Mouse (Mus musculus) brain, adult 2 months (tissue): ENCODE results near the gene Slamf8.
A peak's percentile ranks its signal among the peaks of the same experiment; 100 is the strongest.

Source experiments
- DNase-seq: peaks from one replicate; pipeline ENCODE4 v3.0.0; 2011; ENCODE audit warnings: low read depth, low spot score

Slamf8 gene

DNA sequence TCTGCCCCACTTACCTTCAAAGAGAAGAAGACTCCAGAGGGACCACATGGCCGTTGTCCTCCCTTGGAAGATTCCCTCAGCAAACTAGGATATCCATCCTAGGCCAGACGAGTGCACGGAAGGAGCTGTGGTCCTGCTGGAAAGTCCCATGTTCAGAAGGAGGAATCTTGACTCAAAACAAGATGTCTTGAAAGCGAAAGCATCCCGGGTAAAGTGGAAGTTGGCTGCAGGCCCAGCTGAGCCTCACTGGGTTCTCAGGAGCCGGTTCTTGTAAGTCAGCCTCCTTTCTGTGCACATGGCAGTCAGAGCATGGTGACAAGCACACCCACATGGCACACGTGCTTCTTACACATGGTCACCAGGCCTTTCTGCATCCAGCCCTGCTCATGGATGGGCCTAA is at the start of gene Slamf8:
TSS of gene Slamf8 (minus strand) at position 184 of the 400 bp plus-strand sequence.
- DNase-seq: peak; percentile 55

DNA sequence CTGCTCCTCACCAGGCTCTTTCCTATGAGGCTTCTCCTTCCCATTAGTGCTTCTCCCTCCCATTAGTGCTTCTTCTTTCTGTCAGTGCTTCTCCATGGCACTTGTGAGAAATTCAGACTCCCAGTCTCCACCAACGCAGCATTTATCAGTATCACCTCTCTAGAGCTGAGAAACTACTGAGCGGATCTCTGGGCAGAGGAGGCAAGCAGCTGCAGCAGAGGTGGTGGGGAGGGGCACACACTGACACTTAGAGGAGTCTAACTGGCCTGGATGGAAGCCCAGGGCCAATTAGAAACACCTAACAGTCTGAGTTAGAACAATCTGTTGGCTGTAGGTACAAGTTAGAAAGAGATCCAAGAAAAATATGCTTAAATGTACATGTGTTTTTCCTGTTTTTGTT is 48.4 kb upstream of the Slamf8 start:
- DNase-seq: peak; percentile 57

DNA sequence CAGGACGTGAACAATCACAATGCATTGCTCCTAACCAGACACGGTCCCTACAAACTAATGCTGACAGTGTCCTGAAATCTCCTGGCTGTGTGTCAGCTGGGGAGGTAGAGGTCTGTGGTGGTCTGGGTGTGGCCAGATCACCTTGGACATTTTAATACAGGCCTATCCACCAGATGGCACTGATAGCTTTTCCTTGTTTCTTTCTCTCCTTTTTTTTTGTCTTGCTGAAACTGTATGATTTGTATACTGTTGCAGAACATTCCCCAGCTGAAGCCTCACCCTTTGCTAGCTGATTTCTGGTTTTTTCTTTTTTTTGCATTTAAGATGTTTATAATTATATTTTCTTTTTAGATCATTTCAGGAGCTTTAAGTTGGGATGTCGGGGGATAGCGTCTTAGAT is 47.4 kb upstream of the Slamf8 start:
- no peak for DNase-seq

DNA sequence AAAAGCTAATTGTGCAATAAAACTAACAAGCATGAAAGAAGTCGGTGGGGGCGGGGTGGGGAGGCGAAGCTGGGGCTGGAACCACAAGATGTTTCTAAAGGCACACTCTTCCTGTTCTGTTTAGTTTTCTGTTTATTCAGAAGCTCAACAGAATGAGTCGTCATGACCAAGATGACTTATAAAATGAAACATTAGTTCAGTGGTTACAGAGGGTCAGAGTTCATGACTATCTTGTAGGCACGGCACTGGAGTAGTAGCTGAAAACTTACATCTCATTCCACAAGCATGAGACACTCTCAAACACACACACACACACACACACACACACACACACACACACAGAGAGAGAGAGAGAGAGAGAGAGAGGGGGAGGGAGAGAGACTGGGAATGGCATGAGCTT is 45.9 kb upstream of the Slamf8 start:
- no peak for DNase-seq

DNA sequence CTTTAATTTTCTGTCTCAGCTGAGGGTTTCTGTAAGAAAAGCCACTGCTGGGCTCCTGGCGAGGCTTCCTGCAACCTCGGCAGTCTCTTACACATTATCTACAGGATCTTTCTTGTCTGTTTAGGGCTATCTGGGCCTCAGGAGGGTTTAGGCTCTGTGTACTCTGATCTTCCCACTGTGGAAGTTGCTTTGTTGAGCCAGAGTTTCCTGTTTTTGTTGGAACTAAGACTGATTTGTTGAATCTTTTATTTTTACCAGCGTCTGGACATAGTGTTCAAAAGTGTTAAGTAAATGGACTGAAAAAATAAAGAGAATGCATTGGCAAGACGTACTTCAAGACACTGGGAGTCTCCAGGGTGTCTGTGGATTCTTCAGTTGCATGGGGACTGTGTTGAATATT is 44.9 kb upstream of the Slamf8 start:
- DNase-seq: no peak

DNA sequence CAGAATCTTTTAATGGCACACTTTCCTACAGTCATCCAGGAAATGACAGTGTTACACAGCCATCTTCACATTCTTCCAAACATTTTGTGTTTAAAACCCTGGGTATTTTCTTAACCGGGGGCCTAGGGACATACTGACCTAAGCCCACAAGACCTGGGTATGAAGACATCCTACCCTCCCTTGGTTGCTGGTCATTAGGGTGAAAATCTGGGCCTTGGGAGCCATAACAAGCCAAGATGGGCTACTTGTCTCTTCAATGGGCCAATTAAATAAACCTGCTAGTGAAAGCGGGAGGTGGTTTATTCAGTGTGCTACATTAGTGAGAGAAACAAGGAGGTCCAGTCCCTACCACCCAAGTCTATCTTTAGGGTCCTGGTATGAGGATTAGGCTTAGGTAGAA is 43.8 kb upstream of the Slamf8 start:
- DNase-seq: no peak

DNA sequence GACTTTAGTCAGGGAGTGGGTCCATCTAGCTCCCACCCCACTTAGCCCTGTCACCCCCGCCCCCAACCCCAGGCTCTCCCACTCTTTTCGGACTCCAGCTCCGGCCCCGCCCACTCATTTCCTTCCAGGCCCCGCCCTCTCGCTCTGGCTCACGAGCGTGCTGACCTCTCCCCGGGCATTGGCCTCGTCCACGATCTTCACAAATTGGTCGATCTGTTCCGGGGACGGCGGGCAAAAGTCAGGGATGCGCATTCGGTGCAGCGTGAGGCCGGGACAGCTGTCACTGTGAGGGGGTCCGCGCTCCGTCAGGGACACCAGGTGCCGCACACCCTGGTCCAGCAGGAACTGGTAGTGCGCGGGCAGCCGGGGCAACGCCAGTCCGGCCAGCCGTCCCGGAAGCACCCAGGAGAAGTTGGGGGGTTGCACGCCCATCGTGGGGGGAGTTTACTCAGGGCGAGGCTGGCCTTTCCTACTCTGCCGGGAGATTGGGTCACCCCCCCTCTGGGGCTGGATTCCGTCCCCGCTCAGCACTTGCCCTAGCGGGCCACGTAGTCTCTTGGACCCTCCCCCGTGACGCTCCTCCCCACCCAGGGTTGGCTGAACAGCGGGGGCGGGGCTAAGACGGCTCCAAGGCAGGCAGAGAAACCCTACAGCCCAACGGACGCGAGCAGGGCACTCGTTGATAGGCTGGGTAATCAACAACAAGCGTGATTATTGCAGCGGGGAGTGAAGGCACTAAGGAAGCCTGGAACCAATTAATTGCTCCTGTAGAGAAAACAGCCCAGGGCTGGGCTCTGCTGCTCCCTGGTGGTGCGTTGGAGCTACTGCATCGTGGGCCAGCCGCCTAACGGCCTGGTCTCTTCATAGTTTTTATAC is 42.3 kb upstream of the Slamf8 start, which contains the start of gene Dusp23:
TSS of gene Dusp23 (minus strand) at position 512 of the 876 bp plus-strand sequence.
- peak; percentile 99 for DNase-seq

DNA sequence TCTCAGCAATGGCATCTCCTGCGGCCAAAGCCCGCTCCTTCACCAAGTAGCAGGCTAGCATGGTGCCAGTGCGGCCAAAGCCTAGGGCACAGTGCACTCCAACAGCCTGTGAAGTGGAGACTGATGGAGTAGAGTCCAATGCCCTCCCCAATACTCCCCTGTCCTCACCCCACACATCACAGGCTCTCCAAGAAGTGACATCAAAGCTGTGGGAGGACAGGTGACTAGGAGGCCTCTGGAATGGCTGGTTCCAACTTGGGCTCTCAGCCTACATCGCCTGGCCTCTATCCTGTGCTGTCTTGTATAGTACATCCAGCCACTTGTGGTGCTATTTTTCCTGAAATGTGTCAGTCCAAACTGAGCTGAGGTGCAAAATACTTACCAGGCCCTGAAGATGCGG is 41.4 kb upstream of the Slamf8 start:
- no peak for DNase-seq

DNA sequence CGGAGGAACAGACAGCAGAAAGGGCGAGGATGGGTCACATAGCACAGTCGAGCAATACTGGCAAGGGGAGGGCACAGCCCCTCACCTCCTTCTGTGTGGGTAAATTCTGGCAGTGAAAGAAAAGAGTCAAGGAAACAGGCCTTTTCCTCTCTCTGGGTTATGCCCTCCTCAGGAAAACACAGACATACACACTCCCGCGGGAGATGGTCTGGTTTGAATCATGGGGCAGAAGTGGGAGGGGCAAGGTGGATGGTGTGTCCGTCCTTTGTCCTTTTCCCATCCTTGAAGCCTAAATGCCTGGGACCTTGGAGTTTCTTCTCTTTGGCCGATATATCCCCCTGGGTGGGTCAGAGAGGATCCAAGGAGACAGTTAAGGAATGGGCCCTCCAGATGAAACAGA is 39.5 kb upstream of the Slamf8 start:
- no peak for DNase-seq

DNA sequence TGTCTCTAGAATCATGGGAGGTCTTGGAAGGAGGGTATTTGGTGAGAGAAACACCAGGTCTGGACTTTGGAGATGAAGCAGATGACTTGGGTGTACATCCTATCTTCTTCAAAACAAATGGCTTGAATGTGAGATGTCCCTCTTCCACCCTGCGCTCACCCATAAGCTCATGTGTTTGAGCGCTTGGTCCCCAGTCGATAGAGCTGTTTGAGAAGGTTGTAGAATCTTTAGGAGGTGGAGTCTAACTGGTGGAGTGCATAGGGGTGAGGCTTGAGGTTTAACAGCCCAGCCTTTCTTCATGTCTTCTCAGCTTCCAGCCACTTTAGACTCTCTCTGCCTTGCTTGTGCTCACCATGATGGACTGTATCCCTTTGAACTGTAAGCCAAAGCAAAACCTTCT is 35.9 kb upstream of the Slamf8 start:
- DNase-seq: no peak

DNA sequence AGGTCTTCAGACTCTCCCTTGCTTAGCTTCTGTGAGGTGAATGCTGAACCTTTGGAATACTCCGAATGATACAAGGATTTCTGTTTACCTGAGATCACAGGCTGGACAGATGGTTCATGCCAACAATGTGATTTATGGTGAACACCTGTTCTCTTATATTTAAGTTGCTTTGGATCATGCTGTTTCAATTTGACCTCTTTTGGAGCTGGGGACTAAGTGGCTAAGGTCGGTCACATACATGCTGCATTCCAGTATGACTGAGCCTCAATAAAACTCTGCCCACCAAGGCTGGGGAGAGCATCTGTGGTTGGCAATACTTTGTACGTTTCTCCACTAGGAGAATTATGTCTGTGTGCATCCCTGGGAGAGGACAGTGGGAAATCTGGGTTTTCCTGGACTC is 33.7 kb upstream of the Slamf8 start:
- DNase-seq: no peak

DNA sequence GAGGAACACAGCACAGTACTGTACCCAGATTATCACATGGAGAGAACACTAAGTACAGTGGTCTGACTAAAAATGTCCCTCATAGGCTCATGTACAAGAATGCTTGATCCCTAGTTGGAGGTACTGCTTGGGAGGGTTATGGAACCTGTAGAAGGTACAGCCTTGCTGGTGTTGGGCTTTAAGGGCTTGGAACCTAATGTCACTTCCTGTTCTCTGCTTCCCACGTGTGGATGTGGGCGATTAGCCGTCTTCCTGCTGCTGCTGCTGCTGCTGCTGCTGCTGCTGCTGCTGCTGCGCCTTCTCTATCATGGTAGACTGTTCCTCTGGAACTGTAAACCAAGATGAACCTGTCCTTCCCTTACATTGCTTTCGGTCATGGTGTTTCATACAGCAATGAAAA is 33.2 kb upstream of the Slamf8 start:
- no peak for DNase-seq

DNA sequence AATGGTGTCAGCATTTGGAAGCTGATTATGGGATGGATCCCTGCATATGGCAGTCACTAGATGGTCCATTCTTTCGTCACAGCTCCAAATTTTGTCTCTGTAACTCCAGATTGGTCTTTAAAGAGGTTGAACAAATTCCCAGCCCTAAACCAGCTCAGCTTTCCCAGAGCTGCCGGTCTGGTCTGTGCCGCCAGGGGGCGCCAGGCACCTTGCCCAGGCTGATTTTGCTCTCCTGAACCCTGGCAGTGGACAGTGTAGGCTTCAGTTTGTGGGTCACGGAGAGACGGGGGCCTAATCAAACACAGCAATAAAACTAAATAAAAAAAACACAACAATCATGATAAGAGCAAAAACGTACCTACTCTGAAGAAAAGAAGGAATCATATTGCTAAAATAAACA is 28.9 kb upstream of the Slamf8 start:
- peak; percentile 70 for DNase-seq

DNA sequence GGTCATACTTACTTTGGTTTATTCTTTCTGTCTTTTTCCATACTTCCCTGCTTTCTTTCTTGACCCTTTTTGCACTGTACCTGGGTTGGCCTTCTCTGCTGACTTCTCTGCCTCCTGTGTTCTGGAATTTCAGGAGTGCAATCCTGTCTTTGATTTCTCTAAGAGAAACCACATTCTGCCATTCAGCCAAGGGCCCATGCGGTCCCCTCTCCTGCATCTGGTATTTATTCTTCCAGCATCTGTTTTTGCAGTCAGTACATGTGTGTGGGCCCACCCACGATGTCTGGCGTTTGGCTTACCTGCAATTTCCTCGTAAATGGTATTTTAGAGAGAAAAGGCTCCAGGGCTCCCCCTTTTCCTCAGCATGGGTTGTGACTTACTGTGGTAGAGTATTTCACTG is 27.8 kb upstream of the Slamf8 start:
- DNase-seq: no peak

DNA sequence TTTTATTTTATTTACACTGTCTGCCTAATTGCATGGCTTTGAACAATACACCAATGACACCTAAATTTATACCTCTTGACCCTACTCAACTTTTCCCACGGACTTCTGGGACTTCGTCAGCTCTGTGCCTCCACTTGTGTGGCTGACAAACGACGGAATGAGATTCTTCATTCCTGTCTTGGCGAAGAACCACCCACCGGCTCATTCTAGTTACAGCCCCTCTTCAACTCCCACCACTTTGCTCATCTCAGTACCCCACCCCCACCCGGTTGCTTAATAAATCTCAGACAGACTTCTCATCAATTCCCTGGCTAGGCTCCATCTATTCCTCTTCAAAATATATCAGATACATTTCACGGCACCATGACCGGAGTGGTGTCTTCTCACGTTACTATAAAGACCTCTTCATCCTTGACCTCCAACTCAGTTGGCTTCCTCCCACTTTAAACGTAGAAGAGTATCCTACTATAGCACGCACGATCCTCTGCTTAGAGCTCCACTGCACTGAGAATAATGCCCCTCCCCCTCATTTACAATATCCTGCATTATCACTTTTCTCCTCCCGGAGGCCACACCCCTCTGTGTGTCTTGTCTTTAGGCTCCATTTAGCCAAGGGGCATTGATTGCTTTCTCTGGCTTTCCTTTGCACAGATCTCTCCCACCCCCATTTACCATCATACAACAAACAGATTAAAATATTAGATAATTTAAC is 27.2 kb upstream of the Slamf8 start:
- DNase-seq: no peak

DNA sequence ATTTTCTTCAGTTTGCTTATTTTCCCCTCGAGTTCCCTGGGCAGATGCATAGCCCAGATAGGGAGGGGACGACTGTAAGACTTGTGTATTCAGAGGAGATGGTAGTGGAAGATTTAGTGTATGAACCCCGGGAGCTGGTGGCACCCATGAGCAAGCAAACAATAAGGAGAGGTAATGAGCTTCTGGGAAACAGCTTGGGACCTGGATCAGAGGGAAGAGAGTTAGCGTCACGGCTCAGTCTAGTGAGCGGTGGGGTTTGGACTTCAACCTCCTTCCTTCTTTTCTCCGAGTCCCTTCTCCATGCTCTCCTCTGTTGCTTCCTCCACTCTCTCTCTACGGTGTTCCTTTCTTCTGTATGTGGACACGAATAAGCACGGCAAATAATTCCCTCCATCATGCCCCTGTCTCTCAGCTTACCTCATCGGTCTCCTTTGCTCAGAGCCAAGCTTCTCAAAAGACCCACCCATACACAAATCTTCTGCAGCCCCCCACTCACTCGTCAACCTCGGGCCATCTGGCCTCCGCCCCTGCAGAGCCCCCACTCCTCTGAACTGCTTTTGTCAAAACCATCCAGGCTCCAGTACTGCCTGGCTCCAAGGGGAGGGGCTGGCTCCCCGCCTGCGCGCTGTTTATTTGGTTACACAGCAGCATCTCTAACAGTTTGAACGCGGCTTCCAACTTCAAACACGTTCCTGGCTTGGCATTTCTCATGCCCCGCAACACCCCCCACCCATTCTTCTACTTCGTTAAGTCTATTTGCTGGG is 26.4 kb upstream of the Slamf8 start:
- DNase-seq: peak; percentile 57

DNA sequence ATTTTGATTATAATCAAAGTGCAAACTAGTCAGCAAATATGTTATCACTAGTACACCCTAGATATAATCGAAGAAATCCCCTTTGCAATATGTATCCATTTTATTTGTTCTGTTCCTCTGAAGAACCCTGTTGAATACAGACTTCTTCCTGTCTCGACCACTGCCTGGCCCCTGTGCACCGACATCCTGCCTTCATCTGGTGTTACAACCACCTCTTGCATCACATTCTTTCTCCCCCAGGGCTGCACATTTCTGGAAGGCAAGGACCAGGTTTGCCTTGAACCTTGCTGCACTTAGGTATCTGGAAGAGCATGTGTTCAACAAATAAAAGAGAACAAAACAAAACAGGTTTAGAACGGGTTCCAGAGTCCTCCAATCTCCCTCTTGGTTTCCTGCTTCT is 25.0 kb upstream of the Slamf8 start:
- no peak for DNase-seq

DNA sequence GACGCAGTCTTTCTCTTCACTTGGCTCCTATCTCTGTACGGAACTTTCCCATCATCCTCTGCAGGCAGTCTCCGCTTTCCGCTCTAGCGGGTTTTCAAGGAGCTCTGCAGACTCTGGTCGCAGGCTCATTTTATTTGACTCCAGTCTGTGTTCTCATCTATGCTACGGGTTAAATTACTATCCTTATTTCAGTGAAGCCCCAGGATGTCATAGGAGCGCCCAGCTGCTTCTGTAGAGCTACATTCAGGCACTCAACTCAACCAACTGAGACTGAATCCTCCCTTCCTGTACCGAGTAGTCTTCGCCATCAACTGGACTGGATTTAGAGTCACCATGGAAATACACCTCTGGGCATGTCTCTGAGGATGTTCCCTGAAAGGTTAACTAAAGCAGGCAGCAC is 24.3 kb upstream of the Slamf8 start:
- no peak for DNase-seq

DNA sequence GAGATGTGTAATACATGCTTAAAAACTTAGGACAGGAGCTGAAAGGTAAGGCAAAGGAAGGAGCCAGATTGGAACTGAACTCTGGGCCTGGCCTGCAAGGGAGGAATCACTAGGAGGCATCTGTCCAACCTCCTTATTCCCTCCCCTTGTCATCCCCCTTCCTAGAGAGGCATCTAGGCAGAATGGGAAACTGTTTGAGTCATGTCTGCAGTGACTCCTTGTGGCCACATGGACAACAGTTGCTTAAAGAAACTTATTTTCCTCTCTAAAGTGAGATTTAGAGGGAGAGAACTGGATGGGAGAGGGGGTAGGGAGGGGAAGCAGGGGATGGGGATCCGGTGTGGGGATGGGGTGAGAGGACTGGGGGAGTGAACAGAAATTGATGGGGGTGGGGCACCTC is 22.4 kb upstream of the Slamf8 start:
- peak; percentile 32 for DNase-seq

DNA sequence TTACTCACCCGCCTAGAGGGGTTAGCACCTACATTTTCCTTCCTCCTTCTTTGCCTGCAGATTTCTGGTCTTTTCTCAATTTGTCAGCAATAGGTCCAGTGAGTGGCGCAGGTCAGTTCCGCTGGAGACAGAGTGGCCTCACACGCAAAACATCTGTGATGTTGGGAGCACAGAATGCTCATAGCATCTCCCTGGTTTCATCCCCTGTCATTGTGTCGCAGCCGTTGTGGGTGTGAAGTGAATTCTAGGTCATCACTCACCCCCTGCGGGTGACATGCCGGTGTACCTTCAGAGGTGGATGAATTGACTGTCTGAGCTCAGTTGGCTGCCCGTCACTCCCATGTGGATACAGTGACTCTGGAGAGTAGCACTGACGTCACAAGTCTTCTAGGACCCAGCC is 20.9 kb upstream of the Slamf8 start:
- no peak for DNase-seq

DNA sequence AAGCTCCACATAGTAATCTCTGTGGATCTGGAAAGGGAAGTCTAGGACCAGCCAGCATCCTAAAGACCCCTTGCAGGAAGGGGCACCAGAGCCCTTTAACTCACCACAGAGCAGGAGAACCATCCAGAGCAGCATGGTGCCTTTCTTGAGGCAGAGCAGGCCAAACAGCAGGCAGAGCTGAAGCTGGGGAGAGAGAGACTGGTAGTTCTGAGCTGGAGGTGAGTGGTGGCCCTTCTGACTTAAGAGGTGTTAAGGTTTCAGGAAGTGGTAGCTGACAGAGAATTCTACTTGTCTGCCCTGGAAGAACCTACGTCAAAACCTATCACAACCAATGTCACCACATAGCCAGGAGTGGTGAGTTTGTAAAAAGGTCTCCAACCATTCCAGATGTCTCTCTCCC is 12.0 kb upstream of the Slamf8 start, which contains the start of gene Fcrl6:
TSS of gene Fcrl6 (minus strand) at position 226 of the 400 bp plus-strand sequence.
- DNase-seq: no peak

DNA sequence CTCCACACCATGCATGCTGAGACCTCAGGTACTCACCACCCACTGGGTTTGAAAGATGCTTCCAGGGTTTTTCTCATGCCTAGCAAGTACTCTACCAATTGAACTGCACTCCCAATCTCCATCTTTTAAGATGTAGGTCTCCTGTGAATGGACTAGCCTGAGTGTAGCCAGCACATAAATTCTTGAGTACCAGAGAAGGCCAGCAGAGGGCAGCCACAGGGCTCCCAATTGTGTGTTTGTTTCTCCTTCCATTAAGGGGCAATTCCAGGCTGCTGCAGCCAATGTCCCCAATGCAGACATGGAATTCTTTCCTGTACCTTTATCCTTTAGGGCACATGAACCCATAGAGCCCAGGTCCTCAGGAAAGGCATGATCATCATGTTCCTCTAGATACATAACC is 4.1 kb upstream of the Slamf8 start:
- peak; percentile 42 for DNase-seq
